Mouse (Mus musculus): ENCODE measurements at regions not wholly inside any gene's neighbourhood (a gene's known extent, or its start where the extent isn't known, plus 50 kb on each side); places are given as distances from the start of the nearest gene placed in this dataset. TPM values are rescaled to one million over a fixed set of nuclear protein-coding genes. Genes with fewer than 3 reads are reported as not detected.
A peak's percentile ranks its signal among the peaks of the same experiment; 100 is the strongest.

MicroRNAs in the stretch of these regions (microRNA counts, 519-probe panel; counts per million panel counts)
- 582 counts per million, percentile 70 among the panel's probes with 10 or more counts for microRNA mmu-miR-124

Small RNA genes lying in the stretch of these regions (microRNA-seq; reads per million reads assigned to microRNA genes)
- gene Mir124a-1 (not detected), gene Mir3078 (not detected)
